Mouse (Mus musculus): ENCODE measurements around the gene Slco3a1.
A peak's percentile ranks its signal among the peaks of the same experiment; 100 is the strongest.

Slco3a1 gene

DNA sequence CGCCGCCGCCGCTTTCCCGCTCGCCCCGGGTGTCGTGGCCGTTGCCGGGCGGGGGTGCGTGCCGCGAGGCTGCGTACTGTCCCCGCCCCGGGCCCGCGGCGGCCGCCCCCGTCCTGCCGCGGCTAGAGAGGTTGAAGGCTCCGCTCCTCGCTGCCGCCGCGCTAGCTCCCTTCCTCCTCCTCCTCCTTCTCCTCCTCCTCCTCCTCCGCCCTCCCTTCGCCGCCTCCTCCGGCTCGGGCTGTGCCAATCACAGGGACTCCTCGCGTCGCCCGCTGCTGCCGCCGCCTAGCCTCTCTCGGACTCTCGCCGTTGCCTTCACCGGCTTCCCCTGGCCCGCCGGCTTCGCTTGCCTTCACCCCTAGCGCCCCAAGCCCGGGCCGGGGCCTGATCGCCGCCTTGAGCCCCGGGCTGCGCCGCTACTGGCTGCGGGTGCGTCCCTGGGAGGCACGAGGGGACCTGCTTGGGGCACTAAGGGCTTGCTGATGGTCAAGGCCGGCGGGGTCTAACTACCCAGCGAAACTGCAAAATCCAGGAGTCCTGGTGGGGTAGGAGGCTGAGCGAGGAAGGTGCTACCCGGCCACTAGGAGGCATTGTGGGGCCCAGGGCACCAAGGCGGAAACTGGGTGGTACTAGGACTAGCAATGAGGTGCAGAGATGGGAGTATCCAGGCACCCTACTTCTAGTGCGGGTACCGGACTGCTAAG lies at the start of gene Slco3a1:
TSS of gene Slco3a1 (minus strand) at position 173 of the 704 bp plus-strand sequence.
- peak; percentile 68 for DNase-seq (ENCODE audit: low spot score)

DNA sequence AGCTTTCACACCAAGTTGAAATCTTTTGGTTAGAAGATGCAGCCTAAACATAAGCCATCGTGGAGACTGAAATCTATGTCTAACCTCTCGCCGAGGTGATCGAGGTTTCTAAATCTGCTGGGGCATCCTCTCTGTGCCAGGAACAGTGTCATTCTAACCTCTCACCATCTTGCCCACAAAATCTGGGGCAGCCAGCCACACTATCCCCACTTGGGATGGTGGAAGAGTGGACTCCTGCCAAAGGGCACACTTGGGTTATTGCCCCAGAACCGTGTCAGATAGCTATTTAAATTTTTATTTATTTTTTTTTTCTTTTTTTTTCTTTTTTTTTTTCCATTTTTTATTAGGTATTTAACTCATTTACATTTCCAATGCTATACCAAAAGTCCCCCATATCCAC lies 46.4 kb upstream of the Slco3a1 start:
- DNase-seq (ENCODE audit: low spot score): no peak

GRCm38 (mm10) chr7:74579411-74579810 lies 24.8 kb upstream of the Slco3a1 start:
- no peak for DNase-seq (ENCODE audit: low spot score)

- DNase-seq (ENCODE audit: low spot score): no peak
Measured at GRCm38 (mm10) chr7:74575678-74576077, 21.1 kb upstream of the Slco3a1 start.

GRCm38 (mm10) chr7:74555416-74555815 lies 836 bp upstream of the Slco3a1 start:
- peak; percentile 51 for DNase-seq (ENCODE audit: low spot score)

DNA sequence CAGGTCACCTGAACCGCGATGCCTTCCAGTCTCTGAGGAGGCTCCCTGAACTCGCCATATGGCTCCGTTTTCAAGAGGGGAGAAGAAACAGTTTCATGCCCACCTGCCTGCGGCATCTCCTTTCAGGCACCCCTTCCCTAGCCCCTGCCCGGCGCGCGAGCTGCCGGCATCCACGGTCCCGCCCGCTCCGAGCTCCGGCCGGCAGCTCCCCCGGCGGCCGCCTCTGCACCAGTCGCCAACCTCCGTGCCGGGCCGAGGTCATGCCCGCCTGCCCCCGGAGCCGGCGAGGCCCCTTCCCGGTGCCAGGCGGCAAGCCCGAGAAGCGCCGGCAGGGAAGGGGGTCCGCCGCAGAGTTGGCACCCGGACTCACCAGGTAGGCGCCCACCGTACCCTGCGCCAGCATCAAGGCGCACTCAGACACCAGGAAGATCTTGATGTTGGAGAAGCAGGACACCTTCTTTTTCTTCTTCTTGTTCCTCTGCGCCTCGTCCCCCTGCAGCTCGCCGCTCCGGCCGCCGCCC lies 479 bp downstream of the Slco3a1 start:
- peak; percentile 57 for DNase-seq (ENCODE audit: low spot score)

- no peak for DNase-seq (ENCODE audit: low spot score)
Measured at GRCm38 (mm10) chr7:74553111-74553650, 1.4 kb downstream of the Slco3a1 start.

DNA sequence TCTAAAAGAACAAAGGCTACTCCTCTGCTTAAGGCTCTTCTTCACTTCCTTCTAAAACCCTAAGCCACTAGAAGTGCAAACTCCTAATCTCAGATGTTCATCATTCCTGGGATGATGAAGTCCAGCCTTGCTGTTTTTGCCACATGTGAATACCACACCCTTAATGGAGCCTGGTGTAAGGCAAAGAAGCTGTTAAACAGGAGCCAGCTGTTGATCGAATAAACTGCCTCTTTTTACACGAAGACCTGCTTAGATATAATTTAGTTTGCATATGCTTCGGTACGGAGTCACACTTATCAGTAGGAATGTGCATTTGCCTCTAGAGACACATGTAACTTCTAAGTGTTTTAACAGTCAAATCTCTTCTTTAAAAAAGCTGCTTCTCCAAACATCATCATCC lies 2.0 kb downstream of the Slco3a1 start:
- no peak for DNase-seq (ENCODE audit: low spot score)

GRCm38 (mm10) chr7:74552000-74552358 lies 2.6 kb downstream of the Slco3a1 start:
- DNase-seq (ENCODE audit: low spot score): no peak

- DNase-seq (ENCODE audit: low spot score): no peak
Measured at GRCm38 (mm10) chr7:74551338-74551999, 3.1 kb downstream of the Slco3a1 start.

DNA sequence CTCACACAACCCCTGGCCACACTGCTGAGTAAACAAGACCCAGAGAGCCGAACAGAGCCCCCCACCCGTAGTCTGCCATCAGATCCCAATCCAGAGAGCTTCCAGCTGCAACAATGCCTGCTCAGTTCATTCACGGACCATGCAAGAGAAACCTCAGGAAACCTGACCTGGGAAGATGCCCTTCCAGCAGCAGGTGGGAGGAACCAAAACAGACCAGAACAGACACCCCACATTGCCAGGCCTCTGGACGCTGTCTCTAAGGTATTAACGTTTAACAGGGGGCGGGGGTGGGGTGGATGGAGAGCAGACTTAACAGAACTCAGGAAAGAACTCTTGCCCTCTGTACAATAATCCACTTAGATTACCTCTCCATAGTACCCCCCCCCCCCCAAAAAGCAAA lies 4.9 kb downstream of the Slco3a1 start:
- no peak for DNase-seq (ENCODE audit: low spot score)

GRCm38 (mm10) chr7:74549013-74549582 lies 5.5 kb downstream of the Slco3a1 start:
- DNase-seq (ENCODE audit: low spot score): no peak

- no peak for DNase-seq (ENCODE audit: low spot score)
Measured at GRCm38 (mm10) chr7:74546691-74547090, 7.9 kb downstream of the Slco3a1 start.

- no peak for DNase-seq (ENCODE audit: low spot score)
Measured at GRCm38 (mm10) chr7:74545498-74545990, 9.0 kb downstream of the Slco3a1 start.

- DNase-seq (ENCODE audit: low spot score): no peak
Measured at GRCm38 (mm10) chr7:74544306-74544705, 10.3 kb downstream of the Slco3a1 start.

GRCm38 (mm10) chr7:74541958-74542357 lies 12.6 kb downstream of the Slco3a1 start:
- DNase-seq (ENCODE audit: low spot score): no peak

GRCm38 (mm10) chr7:74540933-74541725 lies 13.5 kb downstream of the Slco3a1 start:
- DNase-seq (ENCODE audit: low spot score): no peak

- no peak for DNase-seq (ENCODE audit: low spot score)
Measured at GRCm38 (mm10) chr7:74536186-74536585, 18.4 kb downstream of the Slco3a1 start.

DNA sequence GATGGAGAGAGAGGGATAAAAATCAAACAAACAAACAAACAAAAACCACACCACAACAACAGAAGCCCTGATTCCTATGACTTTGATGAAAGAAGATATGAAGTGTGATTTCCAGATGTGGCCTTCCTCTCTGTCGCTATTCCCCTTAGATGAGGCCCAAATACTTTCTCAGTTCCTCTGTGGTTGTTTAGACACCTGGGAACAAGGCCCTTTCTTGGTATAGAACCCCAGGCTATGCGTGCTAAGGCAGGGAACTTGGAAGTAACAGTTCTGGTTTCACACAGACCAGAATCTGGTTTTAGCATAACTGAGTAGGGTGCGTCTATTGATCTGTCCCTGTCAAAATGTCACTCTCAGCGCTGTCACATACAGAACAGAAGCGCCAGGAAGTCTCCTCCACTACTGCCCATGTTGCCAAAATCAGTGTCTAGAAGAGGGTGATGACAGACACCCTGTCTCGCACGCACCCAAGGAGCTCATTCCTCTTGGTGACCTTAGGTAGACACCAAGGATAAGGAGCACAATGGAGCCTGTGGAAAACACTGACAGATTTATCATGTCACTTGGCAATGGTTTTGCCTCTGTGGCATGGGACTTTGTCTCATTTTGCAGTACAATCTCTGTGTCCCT lies 23.0 kb downstream of the Slco3a1 start:
- DNase-seq (ENCODE audit: low spot score): no peak

DNA sequence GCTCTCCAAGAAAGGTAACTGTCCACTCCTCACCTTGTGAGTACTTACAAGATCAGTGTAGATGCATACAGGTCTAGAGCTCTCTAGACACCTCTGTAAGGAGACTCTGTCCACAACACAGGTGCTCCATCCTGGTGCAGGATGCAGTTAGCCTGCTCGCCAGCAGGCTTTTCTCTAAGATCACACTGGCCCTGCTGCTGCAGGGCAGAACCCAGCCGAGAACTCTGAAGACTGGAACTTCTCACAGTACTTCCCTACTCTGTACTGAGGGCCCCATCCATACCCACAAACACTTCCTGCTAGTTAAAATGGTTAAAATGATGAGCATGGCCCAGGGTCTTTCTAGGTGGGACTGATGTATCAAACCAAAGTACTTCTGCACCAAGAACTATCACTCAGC lies 24.7 kb downstream of the Slco3a1 start:
- DNase-seq (ENCODE audit: low spot score): no peak

GRCm38 (mm10) chr7:74529183-74529757 lies 25.3 kb downstream of the Slco3a1 start:
- no peak for DNase-seq (ENCODE audit: low spot score)
